Mouse (Mus musculus): Measurements from ENCODE around the gene Ptprf.

Gene Ptprf

DNA sequence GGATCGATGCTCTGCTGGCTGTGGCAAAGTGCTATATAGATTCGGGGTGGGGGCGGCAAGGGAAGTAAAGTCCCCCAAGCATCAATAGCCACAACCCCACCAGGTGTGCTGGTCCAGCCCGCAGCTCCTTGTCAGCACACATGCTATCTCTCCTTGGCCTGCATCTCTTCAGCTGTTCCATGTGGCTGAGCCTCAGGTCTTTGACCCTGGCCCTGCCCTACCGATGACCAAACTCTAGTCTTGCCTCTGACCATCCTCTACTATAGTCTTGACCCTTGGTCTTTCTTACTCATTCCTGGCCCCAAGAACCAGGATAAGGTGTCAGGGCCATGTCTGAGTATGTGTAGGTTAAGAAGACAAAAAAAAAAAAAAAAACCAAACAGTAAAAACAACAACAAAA lies 33.2 kb downstream of the Ptprf start:
- no peak for DNase-seq (ENCODE audit: low spot score in 2 of 2)

DNA sequence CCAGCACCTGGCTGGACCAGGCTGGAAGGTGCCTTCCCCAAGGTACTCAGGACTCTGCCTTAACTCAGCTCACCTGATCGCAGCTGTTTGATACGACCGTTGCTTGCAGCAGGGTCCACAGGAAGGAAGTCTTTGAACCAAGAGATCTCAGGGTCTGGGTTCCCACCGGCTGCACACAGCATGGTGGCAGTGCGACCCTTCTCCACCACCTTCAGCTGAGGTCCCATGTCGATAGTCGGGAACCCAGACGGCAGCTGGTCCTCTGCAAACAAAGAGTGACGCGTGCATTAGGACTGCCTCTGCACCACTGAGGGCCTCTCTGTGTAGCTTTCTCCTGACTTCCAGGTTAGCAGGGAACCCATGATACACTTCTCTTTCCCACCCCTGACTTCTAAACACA lies 33.8 kb downstream of the Ptprf start:
- no peak for DNase-seq (ENCODE audit: low spot score in 2 of 2)

DNA sequence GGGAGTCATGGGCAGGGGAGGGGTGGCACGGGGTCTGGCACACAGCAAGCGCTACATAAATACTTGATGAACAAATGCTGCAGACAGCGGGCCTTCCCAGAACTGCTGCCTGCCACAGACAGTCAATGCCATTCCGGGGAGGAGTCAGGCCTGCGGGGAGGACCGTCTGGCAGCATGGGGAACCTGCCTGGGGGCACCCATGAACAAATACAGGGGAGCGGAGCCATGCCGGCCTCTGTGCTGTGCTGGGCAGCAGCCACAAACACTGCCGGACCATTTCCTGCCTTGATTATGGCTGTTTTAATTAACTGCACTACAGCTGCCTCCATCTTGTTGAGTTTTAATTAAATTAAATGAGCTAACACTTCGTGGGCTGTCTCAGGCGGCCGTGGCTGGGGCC lies 35.0 kb downstream of the Ptprf start:
- DNase-seq (ENCODE audit: low spot score in 2 of 2) = no peak

DNA sequence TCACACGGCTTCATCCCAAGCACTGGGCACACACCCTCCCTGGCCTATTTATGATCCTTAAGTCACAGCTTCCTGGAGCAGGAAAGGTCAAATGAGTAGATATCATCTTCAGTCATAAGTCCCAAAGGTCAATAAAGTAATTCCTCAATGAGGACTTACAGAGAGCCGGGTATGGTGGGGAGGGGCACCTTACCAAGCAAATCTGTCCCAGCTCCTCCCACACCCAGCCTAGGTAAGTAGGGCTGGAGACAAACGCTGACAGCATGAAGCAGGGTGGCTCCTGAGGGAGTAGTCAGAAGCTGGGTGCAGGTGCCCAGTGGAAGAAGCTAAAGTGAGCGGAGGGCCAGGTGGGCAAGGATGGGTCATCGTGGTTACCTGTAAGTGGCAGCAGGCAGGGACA lies 36.3 kb downstream of the Ptprf start:
- DNase-seq (ENCODE audit: low spot score in 2 of 2) = no peak

DNA sequence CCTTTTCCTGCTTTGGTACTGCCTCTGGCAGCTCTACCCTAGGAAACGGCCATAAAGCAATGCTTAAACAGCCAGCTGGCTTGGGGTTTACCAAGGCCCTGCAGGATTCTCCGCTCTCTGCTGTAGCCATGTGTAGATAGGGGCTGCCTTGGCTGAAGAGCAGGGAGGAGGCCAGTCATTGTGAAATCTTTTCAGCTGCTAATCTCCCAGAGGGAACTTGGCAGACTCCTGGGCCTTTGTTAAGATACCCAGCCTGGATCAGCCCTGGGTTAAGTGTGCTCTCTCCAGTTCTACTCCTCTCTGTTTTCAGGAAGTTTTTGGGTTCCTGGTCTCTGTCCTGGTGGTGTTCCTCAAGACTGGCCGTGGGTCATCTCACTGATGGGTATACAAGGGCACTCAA lies 43.9 kb downstream of the Ptprf start:
- DNase-seq (ENCODE audit: low spot score in 2 of 2) = no peak

DNA sequence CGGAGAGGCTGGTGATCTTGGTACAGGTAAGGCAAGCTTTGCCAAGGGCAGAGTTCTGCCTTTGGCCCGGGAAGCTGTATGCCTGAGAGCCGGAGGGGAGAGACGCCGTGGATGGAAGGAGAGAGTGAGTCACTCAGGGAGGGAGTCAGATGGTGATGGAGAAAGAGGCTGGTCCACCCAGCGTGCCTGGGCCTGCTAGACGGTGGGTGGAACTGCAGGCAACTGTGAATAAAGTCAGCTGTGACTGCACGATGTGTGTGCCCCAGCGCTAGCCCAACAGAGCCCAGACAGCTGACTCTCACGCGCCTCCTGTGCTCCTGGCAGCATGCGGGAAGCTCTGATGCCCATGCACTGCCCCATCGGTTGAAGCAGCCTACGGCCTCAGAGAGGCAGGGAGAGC lies 45.4 kb downstream of the Ptprf start:
- peak; percentile 37 to 48 for DNase-seq (ENCODE audit: low spot score in 2 of 2)

DNA sequence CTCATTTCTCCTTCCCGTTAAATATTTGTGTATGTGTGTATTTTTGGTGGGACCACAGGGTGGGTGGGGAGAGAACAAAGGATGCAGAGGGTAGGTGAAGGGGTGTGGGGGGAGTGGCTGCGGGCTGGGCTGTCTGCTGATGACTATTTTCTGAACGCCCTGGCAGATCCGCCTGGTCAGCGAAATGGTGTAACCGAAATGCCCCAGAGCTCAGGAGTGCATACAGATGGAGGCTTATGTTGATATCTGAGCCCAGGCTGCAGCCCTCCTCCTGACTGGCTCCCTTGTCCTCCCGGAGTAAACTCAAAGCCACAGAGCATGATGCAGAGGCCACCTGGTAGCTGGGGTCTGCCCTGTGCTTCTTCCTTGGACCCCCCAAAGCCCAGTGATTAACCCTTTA lies 47.4 kb downstream of the Ptprf start:
- no peak for DNase-seq (ENCODE audit: low spot score in 2 of 2)

DNA sequence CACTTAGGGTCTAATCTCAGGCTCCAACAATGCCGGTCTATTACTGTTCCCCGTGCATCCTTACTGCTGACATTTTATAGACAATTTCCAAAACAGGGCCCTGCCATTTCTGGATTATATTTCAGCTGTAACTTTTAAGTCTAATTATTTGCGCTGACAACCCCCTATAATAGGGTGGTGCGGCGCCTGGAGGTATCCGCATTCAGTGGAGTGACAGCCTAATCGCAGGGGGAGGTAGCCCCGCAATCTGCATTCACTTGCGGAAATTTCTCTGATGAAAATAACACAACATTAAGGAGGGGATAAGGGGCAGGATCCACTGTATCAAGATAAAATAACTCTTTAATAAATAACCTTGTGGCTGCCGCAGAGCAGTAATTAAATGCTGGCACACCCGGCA lies 47.9 kb downstream of the Ptprf start:
- DNase-seq (ENCODE audit: low spot score in 2 of 2) = no peak

DNA sequence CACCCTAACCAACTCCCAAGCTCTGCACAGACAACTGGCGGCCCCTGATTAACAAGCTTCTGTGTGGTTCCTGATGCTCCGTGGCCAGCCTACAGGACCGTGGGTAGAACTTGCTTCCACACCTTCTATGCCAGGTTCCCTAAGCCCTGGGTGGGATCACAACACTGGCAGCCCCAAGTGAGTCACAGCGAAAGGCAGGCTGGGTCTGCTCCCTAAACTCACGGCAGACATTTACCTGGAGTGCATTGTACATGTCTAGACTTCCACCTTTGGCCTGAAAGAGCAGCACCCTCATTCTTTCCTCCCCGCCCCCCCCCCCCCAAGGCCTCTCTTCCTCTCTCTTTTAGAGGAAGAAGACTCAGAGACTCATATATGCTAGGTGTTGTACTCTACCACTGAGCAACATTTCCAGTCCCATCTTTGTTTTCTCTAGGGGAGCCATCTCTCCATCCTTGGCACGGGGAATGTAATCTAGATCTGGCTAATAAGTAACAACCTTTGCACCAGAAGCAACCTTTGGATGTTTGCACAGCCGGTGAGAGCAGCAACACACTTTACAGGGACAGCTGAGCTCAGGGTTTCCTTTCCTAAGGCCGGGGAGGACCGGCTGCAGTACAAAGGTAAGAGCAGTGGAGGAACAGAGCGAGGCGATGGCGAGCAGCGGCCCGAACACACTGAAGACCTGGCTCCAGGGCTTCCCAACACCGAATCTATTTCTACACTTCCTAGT lies 51.1 kb downstream of the Ptprf start:
- DNase-seq (ENCODE audit: low spot score in 2 of 2) = no peak

DNA sequence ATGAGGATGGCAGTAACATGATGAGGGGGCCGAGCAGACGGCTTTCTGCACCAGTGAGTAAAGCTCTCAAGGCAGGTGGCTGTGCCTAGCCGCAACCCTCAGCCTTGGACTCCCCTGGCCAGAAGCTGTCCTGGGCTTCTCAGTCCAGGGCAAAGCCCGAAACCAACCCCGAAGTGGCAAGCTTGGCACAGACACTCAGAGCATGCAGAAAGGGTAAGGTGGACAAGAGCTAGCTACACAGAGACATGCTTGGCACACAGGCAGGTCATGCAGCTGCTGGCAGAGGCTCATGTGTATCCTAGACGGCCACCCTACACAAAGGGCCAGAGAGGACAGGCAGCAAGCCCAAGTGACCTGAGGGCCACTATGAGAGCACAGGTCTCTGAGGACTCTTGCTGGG lies 52.5 kb downstream of the Ptprf start:
- DNase-seq (ENCODE audit: low spot score in 2 of 2) = no peak

DNA sequence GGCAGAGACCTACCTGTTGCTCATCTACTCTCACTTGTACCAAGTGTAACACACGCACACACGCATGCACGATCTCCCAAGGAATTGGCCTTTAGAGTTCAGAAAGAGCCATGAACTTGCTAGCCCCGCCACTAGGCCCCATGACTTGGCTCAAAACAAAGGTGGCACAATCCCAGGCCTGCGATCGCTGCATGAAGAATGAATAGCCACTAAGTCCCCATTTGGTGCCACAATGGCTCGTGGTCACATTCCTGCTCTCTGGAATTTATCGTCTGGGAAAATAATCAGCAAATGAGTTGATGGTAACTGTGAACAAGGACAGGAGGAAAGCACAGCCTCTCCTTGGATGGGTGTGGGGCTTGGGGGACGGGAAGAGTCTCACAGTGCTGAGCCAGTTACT lies 54.3 kb downstream of the Ptprf start:
- no peak for DNase-seq (ENCODE audit: low spot score in 2 of 2)

DNA sequence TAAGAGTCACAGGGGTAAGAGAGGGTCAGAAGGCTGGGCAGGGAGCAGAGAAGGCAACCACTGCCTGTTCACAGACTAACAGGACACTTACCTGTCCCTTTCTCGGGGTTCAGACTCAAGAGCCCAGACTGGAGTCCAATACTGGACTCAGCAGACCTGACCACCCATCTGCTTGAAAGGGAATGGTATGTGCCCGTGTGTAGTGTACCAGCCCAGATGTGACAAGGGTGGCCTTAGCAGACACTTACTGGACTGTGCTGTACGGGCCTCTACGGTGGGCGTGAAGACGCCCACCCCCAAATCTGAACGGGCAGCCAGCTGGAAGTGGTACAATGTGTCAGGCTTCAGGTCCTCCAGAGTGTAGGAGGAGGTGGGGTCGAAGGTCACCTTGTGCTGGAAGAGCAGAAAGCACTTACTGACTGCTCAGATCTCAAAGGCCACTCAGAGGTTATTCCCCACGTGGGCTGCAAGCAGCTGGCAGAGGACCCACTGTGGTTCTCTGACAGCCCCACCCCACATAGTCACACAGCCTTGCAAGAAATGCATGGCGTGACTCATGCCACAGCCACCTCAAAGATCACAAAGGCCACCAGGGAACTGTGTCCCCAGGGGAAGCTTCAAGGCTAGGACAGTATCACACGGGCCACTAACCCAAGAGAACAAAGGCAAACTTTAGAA lies 56.4 kb downstream of the Ptprf start:
- no peak for DNase-seq (ENCODE audit: low spot score in 2 of 2)

DNA sequence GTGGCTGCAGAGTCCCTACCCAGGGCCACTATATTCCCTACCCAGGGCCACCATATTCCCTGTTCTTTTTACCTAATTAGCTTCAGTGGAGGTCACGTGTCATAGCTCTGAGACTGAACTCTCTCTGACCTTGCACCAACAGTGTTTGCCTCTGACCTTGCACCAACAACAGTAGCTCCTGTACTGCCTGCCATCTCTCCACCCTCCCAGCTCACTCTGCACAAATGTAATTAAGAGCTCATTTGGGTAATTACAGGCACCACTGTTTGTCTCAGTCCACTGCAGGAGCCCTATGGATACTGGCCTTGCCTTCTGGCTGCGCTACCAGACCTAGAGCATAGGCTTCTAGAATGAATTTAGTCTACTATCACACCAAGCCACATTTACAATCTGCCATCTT lies 57.3 kb downstream of the Ptprf start:
- no peak for DNase-seq (ENCODE audit: low spot score in 2 of 2)

DNA sequence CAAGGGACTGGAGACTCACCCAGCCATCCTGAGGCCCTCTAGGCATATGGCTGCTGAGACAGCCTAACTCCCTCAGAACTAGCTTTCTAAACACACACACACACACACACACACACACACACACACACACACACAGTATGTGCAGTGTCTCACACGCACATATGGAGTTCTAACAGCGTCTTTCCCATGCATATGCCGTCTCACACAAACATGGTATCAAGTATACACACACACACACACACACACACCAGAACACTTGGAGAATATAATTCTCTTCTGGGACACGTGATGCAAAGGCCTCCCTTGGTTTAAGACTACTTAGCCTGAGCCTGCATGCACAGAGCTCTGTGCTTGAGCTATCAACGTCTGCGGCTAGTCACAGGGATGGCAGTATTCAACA lies 59.3 kb downstream of the Ptprf start:
- no peak for DNase-seq (ENCODE audit: low spot score in 2 of 2)

DNA sequence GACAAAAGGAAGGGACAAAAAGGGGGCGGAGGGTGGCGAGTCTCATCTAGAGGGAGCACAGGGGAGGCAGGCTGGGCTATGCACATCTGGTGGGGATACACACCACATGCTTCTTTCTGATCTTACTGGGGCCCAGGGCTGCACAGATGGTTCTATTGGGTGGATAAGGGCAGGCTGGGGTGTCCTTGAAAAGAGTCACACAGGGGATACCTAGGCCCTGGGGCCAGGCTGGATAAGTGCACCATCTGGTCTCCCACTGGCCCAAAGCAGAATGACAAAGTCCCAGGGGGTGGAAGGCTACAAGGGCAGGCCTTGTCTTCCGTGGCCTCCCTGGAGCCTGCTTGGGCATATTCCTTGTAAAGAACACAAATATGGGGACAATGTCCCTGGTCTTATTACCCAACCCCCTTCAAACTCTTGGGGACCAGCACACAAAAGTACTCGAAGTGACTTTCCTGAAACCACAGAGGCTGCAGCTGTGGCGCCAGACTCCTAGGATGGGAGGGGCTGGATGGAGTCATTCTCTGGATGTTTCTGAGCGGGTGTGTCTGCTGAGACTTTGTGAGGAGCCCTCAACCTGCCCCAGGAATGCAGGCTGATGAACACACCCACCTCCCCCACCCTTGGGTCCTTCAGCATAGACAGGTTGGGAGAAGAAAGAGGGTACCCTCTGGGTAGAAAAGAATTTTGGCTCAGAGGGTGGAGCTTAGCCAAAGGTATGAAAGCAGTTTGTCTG lies 62.0 kb downstream of the Ptprf start:
- no peak for DNase-seq (ENCODE audit: low spot score in 2 of 2)

DNA sequence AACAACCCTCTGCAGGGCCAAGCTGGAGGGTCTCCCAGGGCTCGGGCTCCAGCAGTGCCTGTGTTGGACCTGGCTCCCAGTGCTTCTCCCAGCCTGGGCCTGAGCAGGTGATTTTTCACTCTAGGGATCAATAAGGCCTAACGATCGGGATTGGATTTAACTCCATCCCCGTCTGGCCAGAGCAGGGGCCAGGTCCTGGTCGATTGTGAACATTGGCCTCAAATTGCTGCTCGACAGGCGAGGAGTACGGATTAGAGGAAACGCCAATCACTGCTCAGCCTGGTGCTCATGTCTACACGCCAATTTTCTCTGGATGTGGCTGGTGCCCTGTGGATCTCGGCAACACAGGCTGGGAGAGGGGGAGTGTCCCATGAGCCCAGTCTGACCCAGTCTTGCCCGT lies 63.8 kb downstream of the Ptprf start:
- DNase-seq (ENCODE audit: low spot score in 2 of 2) = no peak

DNA sequence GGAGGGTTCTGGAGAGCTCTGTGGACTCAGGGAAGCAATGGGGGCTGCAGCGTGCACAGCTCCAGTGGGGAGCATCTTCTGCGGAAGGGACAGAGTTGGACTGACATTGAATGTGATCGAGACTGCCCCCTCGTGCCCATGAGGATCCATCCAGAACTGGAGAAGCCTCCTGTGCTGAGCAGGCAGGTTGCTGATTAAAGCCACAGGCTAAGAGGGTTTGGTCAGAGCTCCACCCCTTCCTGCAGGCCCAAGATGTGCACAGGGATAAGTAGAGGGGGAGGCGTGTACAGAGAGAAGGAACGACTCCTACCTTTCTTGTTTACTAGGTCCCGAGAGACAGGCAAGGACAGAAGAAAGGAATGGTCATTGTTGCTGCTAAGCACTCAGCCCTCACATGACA lies 69.9 kb downstream of the Ptprf start:
- DNase-seq (ENCODE audit: low spot score in 2 of 2) = no peak

DNA sequence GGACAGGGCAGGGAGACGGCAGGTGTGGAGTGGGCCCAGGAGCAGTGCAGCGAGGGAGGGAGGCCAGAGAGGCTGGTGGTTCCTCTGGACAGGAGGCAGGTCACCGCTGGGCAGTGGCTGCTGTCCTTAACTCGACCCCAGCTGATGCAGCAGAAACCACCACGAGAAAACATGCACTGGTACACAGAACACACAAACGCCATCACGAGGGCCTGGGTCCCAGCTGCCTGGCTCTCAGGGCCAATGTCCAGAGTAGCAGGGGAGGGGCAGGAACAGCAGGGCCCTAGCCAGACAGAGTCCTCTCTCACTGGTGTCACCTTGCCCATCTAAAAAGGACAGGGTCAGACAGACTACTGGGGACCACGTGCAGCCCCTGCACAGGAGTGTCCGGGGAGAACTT lies 70.4 kb downstream of the Ptprf start:
- DNase-seq (ENCODE audit: low spot score in 2 of 2) = no peak

DNA sequence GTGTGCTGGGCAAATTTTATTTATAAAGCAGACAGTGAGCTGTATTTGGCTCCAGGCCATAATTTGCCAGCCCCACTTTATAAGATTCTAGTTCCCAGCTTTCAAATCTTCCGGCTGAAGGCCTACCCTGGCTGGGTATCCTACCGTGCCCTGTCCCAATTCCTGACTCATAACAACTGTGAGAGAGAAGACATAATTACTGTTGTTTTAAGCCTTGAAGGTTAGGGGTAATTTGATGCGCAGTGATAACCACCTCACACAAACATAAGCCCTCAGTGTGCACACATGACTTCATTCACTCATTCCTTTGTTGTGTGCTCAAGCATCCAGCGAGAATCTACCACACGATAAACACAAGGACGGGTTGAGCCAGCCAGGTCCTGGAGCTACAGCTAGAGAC lies 71.7 kb downstream of the Ptprf start:
- DNase-seq (ENCODE audit: low spot score in 2 of 2) = no peak

DNA sequence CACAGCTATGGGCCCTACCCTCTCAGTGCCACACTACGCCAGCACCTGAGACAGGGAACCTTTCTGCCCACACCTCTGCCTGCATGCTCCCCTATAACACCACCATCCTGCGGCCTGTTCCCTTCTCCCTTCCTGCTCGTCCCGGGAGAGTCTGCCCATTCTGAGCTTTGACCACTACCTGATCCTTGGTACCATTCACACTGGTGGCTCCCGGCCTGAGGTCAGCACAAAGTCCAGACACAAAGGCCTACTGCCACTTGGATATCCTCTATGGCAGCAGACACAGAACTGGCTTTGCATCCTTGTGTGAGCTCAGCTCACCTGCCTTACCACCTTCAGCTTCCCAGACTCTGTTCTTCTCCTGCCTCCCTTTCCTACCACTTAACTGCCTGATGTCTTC lies 72.7 kb downstream of the Ptprf start:
- no peak for DNase-seq (ENCODE audit: low spot score in 2 of 2)

DNA sequence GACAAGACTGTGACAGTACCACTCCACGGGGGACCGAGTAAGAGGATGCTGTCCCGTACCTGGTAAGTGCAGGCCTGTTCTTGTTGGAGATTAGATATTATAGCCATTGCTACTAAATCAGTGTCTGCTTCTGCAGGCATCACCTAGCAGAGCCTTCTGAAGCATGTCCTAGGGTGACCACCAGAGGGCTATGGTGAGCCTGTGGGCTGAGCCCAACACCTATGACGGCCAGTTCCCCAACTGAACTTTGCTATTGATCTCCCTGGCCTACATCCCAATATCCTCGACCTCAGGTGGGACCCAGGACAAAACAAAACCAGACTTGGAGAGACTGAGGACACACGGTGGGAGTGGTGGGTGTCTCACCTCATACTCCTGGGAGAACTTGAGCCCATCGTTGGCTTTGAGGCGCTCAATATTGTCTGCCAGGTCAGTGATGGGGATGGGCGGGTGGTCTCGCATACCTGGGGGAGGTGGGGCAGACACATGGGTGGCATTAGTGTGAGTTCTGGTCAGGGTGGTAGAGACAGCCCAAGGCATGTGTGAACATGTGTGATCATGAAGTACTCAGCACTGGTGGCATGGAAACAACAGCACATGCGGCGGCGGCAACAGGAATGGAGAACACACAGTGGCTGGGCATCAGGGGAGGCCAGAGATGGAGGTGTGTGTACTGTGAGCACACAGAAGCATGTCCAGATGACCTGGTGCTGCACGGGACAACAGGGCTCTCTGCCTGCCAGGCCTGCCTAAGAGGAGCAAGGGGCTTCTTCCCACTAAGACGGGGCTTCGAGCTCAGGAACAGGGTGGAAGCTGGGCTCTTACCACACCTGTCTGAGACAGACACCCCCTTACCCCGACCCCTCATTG lies 74.2 kb downstream of the Ptprf start:
- DNase-seq (ENCODE audit: low spot score in 2 of 2) = peak; percentile 29 to 50

DNA sequence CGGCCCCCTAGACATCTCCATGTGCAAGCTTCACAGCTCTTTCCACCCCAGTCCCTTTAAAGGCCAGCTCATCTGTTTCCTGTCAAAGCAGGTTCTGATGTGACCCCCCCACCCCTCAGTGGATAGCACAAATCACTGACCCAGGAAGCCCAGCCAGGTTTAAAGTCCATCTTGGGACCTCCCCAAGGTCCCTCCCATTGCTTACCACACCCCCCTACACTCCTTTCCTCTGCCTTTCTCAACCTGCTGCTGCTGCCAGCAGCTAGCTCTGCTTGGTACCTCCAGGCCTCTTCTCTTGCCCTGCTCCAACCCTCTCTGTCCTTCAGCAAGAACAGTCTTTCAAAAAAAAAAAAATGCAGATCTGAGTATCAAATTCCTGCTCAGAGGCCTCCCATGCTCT lies 76.3 kb downstream of the Ptprf start:
- DNase-seq (ENCODE audit: low spot score in 2 of 2) = no peak
